Mouse (Mus musculus) olfactory bulb, adult 2 months (tissue): ENCODE data around the gene Ptk7.

Source experiments
- CTCF ChIP-seq: fragments of 200-500 bp; IDR thresholded peaks from 2 replicates; pipeline ENCODE4 v1.5.1; 2012; ENCODE audit warnings: low read depth, mild to moderate bottlenecking, low read length, moderate library complexity; ENCODE audit not compliant: insufficient read depth
- POLR2A ChIP-seq: fragments of 200-500 bp; IDR thresholded peaks from 2 replicates; pipeline ENCODE4 v1.6.1; 2012; ENCODE audit warnings: mild to moderate bottlenecking, low read depth, low read length, moderate library complexity; ENCODE audit not compliant: insufficient read depth

DNA sequence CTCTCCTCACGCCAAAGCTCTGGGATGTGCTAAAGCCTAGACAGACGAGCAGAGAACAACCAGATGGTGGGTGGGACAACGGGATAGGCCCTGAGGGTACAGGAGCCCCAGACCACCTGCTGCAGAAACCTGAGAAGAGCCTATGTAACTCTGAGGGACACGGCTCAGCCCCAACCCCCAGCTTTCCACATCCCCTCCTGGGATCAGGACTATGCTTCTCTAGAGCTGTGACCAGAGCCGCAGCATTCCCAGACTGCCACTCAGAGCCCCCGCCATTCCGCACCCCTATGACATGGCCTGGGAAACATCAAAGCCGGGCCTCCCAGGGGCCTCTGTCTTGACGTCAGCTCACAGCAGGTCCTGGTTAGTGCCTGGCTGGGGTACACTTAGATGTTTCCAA, 34.7 kb downstream of the Ptk7 start:
- TF ChIP-seq CTCF (no peak), POLR2A (no peak)
